Mouse (Mus musculus): Measurements from ENCODE around the gene Ehmt1. TPM values are rescaled to one million over a fixed set of nuclear protein-coding genes. Genes with fewer than 3 reads are reported as not detected.

Ehmt1 gene
- polyA plus RNA-seq, 1 experiment from 2014 or later = 132 TPM

GRCm38 (mm10) chr2:24929119-24929518 is 9.7 kb upstream of the Ehmt1 start:
- 76% methylated on average over 2 of the region's 2 CpGs for WGBS
- ATAC-seq (replicated peaks) = no peak

GRCm38 (mm10) chr2:24927810-24928479 is 8.5 kb upstream of the Ehmt1 start:
- H3K4me3 ChIP-seq = no peak overlapping the region
- no peaks in the 10 kb centered on the region for H3K27me3 ChIP-seq
- ATAC-seq (replicated peaks) = no peak
- no peak overlapping the region for H3K9ac ChIP-seq (replicated peaks)
- WGBS = 67% methylated on average over 4 of the region's 4 CpGs
- H3K36me3 ChIP-seq = no peaks in the 10 kb centered on the region
- no peak overlapping the region for H3K27ac ChIP-seq (replicated peaks)
- H3K9me3 ChIP-seq = no peaks in the 10 kb centered on the region
- no peaks in the 10 kb centered on the region for H3K4me1 ChIP-seq
- H3K4me2 ChIP-seq (replicated peaks) = no peak overlapping the region

More at GRCm38 (mm10) chr2:24929119-24929518, 9.7 kb upstream of the Ehmt1 start:
- H3K9me3 ChIP-seq = no peaks in the 10 kb centered on the region
- H3K4me1 ChIP-seq = peaks cover 5% of the 10 kb centered on the region
- H3K4me2 ChIP-seq (replicated peaks) = no peak overlapping the region
- H3K4me3 ChIP-seq = no peak overlapping the region
- H3K36me3 ChIP-seq = no peaks in the 10 kb centered on the region
- no peak overlapping the region for H3K9ac ChIP-seq (replicated peaks)
- no peaks in the 10 kb centered on the region for H3K27me3 ChIP-seq
- H3K27ac ChIP-seq (replicated peaks) = no peak overlapping the region

GRCm38 (mm10) chr2:24926965-24927358 is 7.5 kb upstream of the Ehmt1 start:
- Histone ChIP-seq H3K27ac (replicated peaks) (no peak overlapping the region), H3K4me2 (replicated peaks) (no peak overlapping the region), H3K27me3 (no peaks in the 10 kb centered on the region), H3K9ac (replicated peaks) (no peak overlapping the region), H3K9me3 (no peaks in the 10 kb centered on the region), H3K4me1 (no peaks in the 10 kb centered on the region), H3K4me3 (no peak overlapping the region), H3K36me3 (no peaks in the 10 kb centered on the region)
- WGBS = 77% methylated on average over 7 of the region's 7 CpGs
- ATAC-seq (replicated peaks) = no peak

GRCm38 (mm10) chr2:24926345-24926964 is 7.0 kb upstream of the Ehmt1 start:
- Histone ChIP-seq H3K36me3 (no peaks in the 10 kb centered on the region), H3K4me1 (no peaks in the 10 kb centered on the region), H3K9ac (replicated peaks) (no peak overlapping the region), H3K9me3 (no peaks in the 10 kb centered on the region), H3K4me2 (replicated peaks) (no peak overlapping the region), H3K27ac (replicated peaks) (no peak overlapping the region), H3K27me3 (no peaks in the 10 kb centered on the region), H3K4me3 (no peak overlapping the region)
- WGBS = 91% methylated on average over 9 of the region's 9 CpGs
- ATAC-seq (replicated peaks) = no peak

GRCm38 (mm10) chr2:24925284-24925683 is 5.9 kb upstream of the Ehmt1 start:
- 91% methylated on average over 8 of the region's 8 CpGs for WGBS
- no peak overlapping the region for H3K4me3 ChIP-seq
- H3K27me3 ChIP-seq = no peaks in the 10 kb centered on the region
- no peak overlapping the region for H3K27ac ChIP-seq (replicated peaks)
- H3K36me3 ChIP-seq = no peaks in the 10 kb centered on the region
- no peak for ATAC-seq (replicated peaks)
- no peak overlapping the region for H3K4me2 ChIP-seq (replicated peaks)
- H3K9ac ChIP-seq (replicated peaks) = no peak overlapping the region
- H3K9me3 ChIP-seq = no peaks in the 10 kb centered on the region
- no peaks in the 10 kb centered on the region for H3K4me1 ChIP-seq

- WGBS = 54% methylated on average over 2 of the region's 2 CpGs
- Histone ChIP-seq H3K4me3 (no peak overlapping the region), H3K9ac (replicated peaks) (no peak overlapping the region), H3K27me3 (no peaks in the 10 kb centered on the region), H3K4me1 (no peaks in the 10 kb centered on the region), H3K4me2 (replicated peaks) (no peak overlapping the region), H3K36me3 (no peaks in the 10 kb centered on the region), H3K9me3 (no peaks in the 10 kb centered on the region), H3K27ac (replicated peaks) (no peak overlapping the region)
- no peak for ATAC-seq (replicated peaks)
These were observed 4.1 kb upstream of the Ehmt1 start for GRCm38 (mm10) chr2:24923561-24923960.

- Histone ChIP-seq H3K4me2 (replicated peaks) (peak overlapping the region; percentile 57), H3K9ac (replicated peaks) (peak overlapping the region; percentile 98), H3K4me1 (peaks cover 12% of the 10 kb centered on the region), H3K27me3 (no peaks in the 10 kb centered on the region), H3K9me3 (no peaks in the 10 kb centered on the region), H3K36me3 (no peaks in the 10 kb centered on the region), H3K27ac (replicated peaks) (peak overlapping the region; percentile 98), H3K4me3 (peak overlapping the region; percentile 98)
- WGBS = 10% methylated on average over 8 of the region's 8 CpGs
- peak; percentile 51 for ATAC-seq (replicated peaks)
These were observed 393 bp upstream of the Ehmt1 start for GRCm38 (mm10) chr2:24919839-24920175.

- peaks cover 12% of the 10 kb centered on the region for H3K4me1 ChIP-seq
- ATAC-seq (replicated peaks) = no peak
- 88% methylated on average over 3 of the region's 3 CpGs for WGBS
- H3K4me2 ChIP-seq (replicated peaks) = no peak overlapping the region
- H3K36me3 ChIP-seq = peaks cover 2% of the 10 kb centered on the region; the same call in 1 of the 2 replicates
- H3K27me3 ChIP-seq = no peaks in the 10 kb centered on the region
- H3K27ac ChIP-seq (replicated peaks) = no peak overlapping the region
- H3K9me3 ChIP-seq = no peaks in the 10 kb centered on the region
- no peak overlapping the region for H3K9ac ChIP-seq (replicated peaks)
- no peak overlapping the region for H3K4me3 ChIP-seq
These were observed 4.7 kb downstream of the Ehmt1 start for GRCm38 (mm10) chr2:24914762-24915161.

- no peak overlapping the region for H3K9ac ChIP-seq (replicated peaks)
- no peak overlapping the region for H3K4me2 ChIP-seq (replicated peaks)
- no peak overlapping the region for H3K4me3 ChIP-seq
- no peaks in the 10 kb centered on the region for H3K9me3 ChIP-seq
- H3K36me3 ChIP-seq = peaks cover 2% of the 10 kb centered on the region; the same call in 1 of the 2 replicates
- H3K27me3 ChIP-seq = no peaks in the 10 kb centered on the region
- peaks cover 6% of the 10 kb centered on the region for H3K4me1 ChIP-seq
- no peak for ATAC-seq (replicated peaks)
- no peak overlapping the region for H3K27ac ChIP-seq (replicated peaks)
These were observed 6.8 kb downstream of the Ehmt1 start for GRCm38 (mm10) chr2:24912589-24912988.

GRCm38 (mm10) chr2:24912189-24912588 is 7.2 kb downstream of the Ehmt1 start:
- no peaks in the 10 kb centered on the region for H3K9me3 ChIP-seq
- H3K9ac ChIP-seq (replicated peaks) = no peak overlapping the region
- no peaks in the 10 kb centered on the region for H3K27me3 ChIP-seq
- peaks cover 2% of the 10 kb centered on the region for H3K4me1 ChIP-seq
- 95% methylated on average over 4 of the region's 4 CpGs for WGBS
- peaks cover 2% of the 10 kb centered on the region; the same call in 1 of the 2 replicates for H3K36me3 ChIP-seq
- H3K4me2 ChIP-seq (replicated peaks) = no peak overlapping the region
- no peak for ATAC-seq (replicated peaks)
- no peak overlapping the region for H3K4me3 ChIP-seq
- H3K27ac ChIP-seq (replicated peaks) = no peak overlapping the region

GRCm38 (mm10) chr2:24910481-24910880 is 8.9 kb downstream of the Ehmt1 start:
- no peak overlapping the region for H3K4me2 ChIP-seq (replicated peaks)
- 96% methylated on average over 4 of the region's 4 CpGs for WGBS
- H3K9ac ChIP-seq (replicated peaks) = no peak overlapping the region
- H3K4me1 ChIP-seq = peaks cover 13% of the 10 kb centered on the region
- no peak overlapping the region for H3K27ac ChIP-seq (replicated peaks)
- no peaks in the 10 kb centered on the region for H3K27me3 ChIP-seq
- ATAC-seq (replicated peaks) = no peak
- peaks cover 2% of the 10 kb centered on the region; the same call in 1 of the 2 replicates for H3K36me3 ChIP-seq
- H3K4me3 ChIP-seq = no peak overlapping the region
- no peaks in the 10 kb centered on the region for H3K9me3 ChIP-seq

- Histone ChIP-seq H3K4me2 (replicated peaks) (peak overlapping the region; percentile 19; the same call in 1 of the 2 replicates), H3K9ac (replicated peaks) (no peak overlapping the region), H3K4me1 (peaks cover 44% of the 10 kb centered on the region), H3K36me3 (no peaks in the 10 kb centered on the region), H3K9me3 (no peaks in the 10 kb centered on the region), H3K4me3 (no peak overlapping the region), H3K27ac (replicated peaks) (peak overlapping the region; percentile 87), H3K27me3 (no peaks in the 10 kb centered on the region)
- peak; percentile 18; the same call in 1 of the 2 replicates for ATAC-seq (replicated peaks)
- WGBS = 4% methylated on average over 2 of the region's 2 CpGs
These were observed 13.7 kb downstream of the Ehmt1 start for GRCm38 (mm10) chr2:24905653-24906155.

Data from forebrain, embryonic 15.5 days (tissue).